Mouse (Mus musculus) liver, embryonic 16.5 days (tissue): Measurements from ENCODE around the gene Larp6. TPM values are rescaled to one million over a fixed set of nuclear protein-coding genes. Genes with fewer than 3 reads are reported as not detected.

Source experiments
- ATAC-seq: fragments of 200-750 bp; cut with Nextera tagmentation; 2 replicates; pipeline ENCODE4 v1.8.0; 2017; ENCODE audit warnings: low read depth, mild to moderate bottlenecking, moderate number of reproducible peaks, moderate library complexity
- H3K27ac ChIP-seq: fragments of 300-500 bp; sonication (generic); 2 replicates; pipeline ENCODE4 v1.5.1; 2014; ENCODE audit warnings: mild to moderate bottlenecking, low read length
- H3K27me3 ChIP-seq: fragments of 300-500 bp; sonication (generic); 2 replicates; pipeline ENCODE4 v1.6.1; 2014; ENCODE audit warnings: low read depth, low read length, mixed read lengths; ENCODE audit not compliant: control insufficient read depth, insufficient read depth
- H3K36me3 ChIP-seq: fragments of 300-500 bp; sonication (generic); 2 replicates; pipeline ENCODE4 v1.6.1; 2014; ENCODE audit warnings: mild to moderate bottlenecking; ENCODE audit not compliant: control insufficient read depth, insufficient read depth
- H3K4me1 ChIP-seq: fragments of 300-500 bp; sonication (generic); 2 replicates; pipeline ENCODE4 v1.6.1; 2014; ENCODE audit warnings: low read depth, low read length, mixed read lengths; ENCODE audit not compliant: control insufficient read depth
- H3K4me2 ChIP-seq: fragments of 300-500 bp; sonication (generic); 2 replicates; pipeline ENCODE4 v1.6.1; 2014; ENCODE audit warnings: low read depth, low read length, mixed read lengths
- H3K4me3 ChIP-seq: fragments of 300-500 bp; sonication (generic); 2 replicates; pipeline ENCODE4 v1.5.1; 2014; ENCODE audit warnings: low read depth, mild to moderate bottlenecking, low read length
- H3K9ac ChIP-seq: fragments of 300-500 bp; sonication (generic); 2 replicates; pipeline ENCODE4 v1.6.1; 2014; ENCODE audit warnings: low read depth, low read length
- H3K9me3 ChIP-seq: fragments of 300-500 bp; sonication (generic); replicated peaks from 2 replicates; pipeline ENCODE4 v1.6.1; 2016; ENCODE audit warnings: low read length; ENCODE audit not compliant: control insufficient read depth
- WGBS: fragments of 180-500 bp; shearing (Covaris S2); extraction: QIAGEN DNeasy Blood & Tissue Kit; methylation state at CpG from one replicate; pipeline ENCODE4 v1.1.7; 2014; ENCODE audit not compliant: insufficient replicate concordance; 5-methylcytosine and 5-hydroxymethylcytosine counted together
- polyA plus RNA-seq: library from polyadenylated mRNA; unstranded; fragments of >200 nt; fragmentation: Nextera tagmentation; extraction: Ambion mirVana; gene quantifications from 2 replicates; pipeline ENCODE4 v1.2.1, GENCODE M21; 2015

Gene Larp6
- 0.05 and 0.06 TPM in 2 replicates for polyA plus RNA-seq

DNA sequence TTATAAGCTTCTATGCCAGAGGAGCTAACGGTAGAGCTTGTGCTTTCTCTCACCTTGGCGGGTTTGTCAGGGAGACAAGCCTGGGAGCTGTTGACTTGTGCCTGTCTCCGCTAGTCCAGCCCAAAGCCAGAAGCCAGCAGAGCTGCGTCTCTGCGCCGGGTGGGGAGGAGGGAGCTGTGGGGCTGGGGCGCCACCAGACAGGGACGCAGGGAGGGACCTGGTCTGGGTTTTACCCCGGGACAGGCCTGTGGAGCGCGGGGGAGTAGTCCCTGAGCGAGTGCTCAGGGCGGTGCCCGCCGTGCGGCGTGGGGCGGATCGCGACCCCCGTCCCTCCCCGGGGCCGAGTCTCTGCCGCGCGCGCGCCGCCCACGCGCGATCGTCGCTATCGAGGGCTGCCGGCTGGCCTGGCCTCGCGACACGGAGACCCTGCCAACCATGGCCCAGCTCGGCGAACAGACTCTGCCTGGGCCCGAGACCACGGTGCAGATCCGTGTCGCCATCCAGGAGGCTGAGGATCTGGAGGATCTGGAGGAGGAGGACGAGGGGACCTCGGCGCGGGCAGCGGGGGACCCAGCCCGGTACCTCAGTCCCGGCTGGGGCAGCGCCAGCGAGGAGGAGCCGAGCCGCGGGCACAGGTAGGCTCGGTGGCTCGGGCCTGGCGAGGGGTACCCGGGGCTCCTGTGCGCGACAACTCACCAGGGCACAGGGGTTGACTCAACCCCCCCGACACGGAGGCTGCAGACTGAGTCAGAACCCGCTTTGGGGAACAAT is at the start of gene Larp6:
Gene Larp6, plus strand, starts transcription at position 219 of the 771 bp plus-strand sequence.
- Histone ChIP-seq H3K9ac (no peak within 1 kb of the TSS; the same call in 1 of the 2 replicates), H3K27me3 (peaks cover 14% of the 10 kb centered on the region), H3K9me3 (no peaks in the 10 kb centered on the region), H3K4me3 (peak within 1 kb of the TSS; percentile 52), H3K27ac (no peak within 1 kb of the TSS), H3K4me2 (peak within 1 kb of the TSS; percentile 58), H3K4me1 (no peaks in the 10 kb centered on the region; the same call in none of the 2 replicates), H3K36me3 (no peaks in the 10 kb centered on the region)
- ATAC-seq: no peak
- 3% methylated on average over 66 of the region's 66 CpGs for WGBS

DNA sequence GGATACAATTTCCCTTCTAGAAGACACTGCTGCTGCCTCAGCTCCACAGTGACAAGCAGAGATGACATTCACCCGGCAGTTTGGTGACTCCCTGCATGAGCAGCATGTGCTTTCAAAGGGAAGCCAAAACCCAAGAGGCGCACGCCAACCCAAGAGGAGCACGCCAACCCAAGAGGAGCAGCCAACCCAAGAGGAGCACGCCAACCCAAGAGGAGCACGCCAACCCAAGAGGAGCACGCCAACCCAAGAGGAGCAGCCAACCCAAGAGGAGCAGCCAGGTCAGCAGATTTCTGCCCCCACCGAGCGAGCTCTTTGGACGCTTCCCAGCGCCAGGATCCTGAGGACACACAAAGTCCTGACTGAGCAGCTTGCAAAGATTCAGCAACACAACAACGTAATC is 48.4 kb upstream of the Larp6 start:
- Histone ChIP-seq H3K9me3 (no peaks in the 10 kb centered on the region), H3K27me3 (no peaks in the 10 kb centered on the region), H3K4me1 (no peaks in the 10 kb centered on the region), H3K4me3 (no peak overlapping the region), H3K4me2 (no peak overlapping the region), H3K27ac (no peak overlapping the region), H3K9ac (no peak overlapping the region), H3K36me3 (no peaks in the 10 kb centered on the region)
- WGBS: 76% methylated on average over 12 of the region's 12 CpGs
- ATAC-seq: no peak

DNA sequence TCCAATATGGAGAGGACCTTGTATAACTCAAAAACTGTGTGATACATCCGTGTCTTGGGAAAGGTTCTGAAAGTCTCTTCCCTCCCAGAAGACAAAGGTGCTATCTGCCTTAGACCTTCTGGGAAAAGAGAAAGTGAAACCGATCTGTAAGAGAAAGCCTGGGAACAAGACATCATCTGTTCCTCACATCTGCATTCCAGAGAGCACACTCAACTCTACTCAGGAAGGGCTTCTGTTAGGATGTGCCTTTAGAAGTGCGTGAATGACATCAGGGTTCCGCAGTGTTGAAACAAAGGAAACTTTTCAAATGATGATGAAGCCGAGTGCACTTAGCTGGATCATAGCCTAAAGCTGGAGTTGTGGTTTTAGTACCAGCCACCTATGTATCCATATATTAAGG is 47.9 kb upstream of the Larp6 start:
- Histone ChIP-seq H3K36me3 (no peaks in the 10 kb centered on the region), H3K9me3 (no peaks in the 10 kb centered on the region), H3K4me2 (no peak overlapping the region), H3K4me3 (no peak overlapping the region), H3K4me1 (no peaks in the 10 kb centered on the region), H3K9ac (no peak overlapping the region), H3K27me3 (no peaks in the 10 kb centered on the region), H3K27ac (no peak overlapping the region)
- no peak for ATAC-seq
- 79% methylated on average over 5 of the region's 5 CpGs for WGBS

DNA sequence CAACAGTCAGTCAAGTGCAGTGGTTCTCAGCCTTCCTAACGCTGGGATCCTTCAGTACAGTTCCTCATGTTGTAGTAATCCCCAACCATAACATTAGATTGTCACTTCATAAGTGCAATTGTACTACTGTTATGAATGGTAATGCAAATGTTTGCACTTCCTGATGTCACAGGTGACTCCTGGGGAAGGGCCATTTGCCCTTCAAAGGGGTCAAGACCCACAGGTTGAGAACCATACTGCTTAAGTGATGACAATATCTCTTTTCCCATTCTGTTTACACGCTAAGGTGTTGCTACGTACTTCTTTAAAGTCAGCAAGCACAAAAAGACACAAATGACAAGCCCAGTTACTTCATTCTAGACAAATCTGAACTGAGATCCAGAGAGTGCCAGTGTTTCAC is 47.3 kb upstream of the Larp6 start:
- Histone ChIP-seq H3K4me3 (no peak overlapping the region), H3K9ac (no peak overlapping the region), H3K4me2 (no peak overlapping the region), H3K27me3 (no peaks in the 10 kb centered on the region), H3K4me1 (no peaks in the 10 kb centered on the region), H3K27ac (no peak overlapping the region), H3K36me3 (no peaks in the 10 kb centered on the region), H3K9me3 (no peaks in the 10 kb centered on the region)
- no peak for ATAC-seq
- WGBS: 62% methylated on average over 3 of the region's 3 CpGs

DNA sequence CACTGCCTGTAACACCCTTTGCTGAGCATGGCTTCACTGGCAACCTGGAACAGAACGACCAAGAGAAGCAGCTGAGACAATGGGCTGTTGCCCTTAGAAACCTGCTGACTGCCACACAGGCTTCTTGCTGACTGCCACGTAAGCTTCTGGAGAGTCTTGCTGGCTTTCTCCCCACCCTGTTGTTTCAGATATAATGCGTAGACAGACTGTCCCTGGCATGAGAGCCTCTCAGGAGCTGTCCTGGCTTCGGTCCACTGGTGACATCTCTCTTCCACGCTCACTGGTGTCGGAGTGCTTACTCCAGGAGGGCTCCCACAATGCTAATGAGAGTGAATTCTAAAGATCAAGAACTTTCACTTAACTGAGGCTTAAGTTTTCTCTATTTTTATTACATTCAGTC is 43.9 kb upstream of the Larp6 start:
- Histone ChIP-seq H3K4me3 (no peak overlapping the region), H3K9me3 (no peaks in the 10 kb centered on the region), H3K9ac (no peak overlapping the region), H3K4me1 (no peaks in the 10 kb centered on the region), H3K36me3 (no peaks in the 10 kb centered on the region), H3K4me2 (no peak overlapping the region), H3K27me3 (no peaks in the 10 kb centered on the region), H3K27ac (no peak overlapping the region)
- ATAC-seq: no peak
- 67% methylated on average over 6 of the region's 6 CpGs for WGBS

DNA sequence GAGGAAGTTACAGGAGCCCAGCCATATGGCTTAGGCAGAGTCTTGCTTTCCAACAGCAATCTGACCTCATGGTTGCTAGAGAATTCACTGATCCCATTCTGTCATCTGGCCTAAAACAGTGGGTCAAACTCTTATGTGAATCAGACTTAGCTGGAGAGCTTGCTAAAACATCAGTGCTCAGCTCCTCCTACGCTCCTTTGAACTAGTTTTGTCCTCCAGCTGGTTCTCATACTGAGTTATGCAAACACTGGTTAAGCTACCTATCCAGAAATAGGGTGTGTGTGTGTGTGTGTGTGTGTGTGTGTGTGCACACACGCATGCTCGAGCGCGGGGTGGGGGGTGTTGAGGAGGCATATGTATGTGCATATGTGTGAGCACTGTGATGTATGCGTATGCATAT is 40.2 kb upstream of the Larp6 start:
- H3K27me3 ChIP-seq: no peaks in the 10 kb centered on the region
- no peak for ATAC-seq
- no peak overlapping the region for H3K27ac ChIP-seq
- H3K36me3 ChIP-seq: no peaks in the 10 kb centered on the region
- no peaks in the 10 kb centered on the region for H3K9me3 ChIP-seq
- no peak overlapping the region for H3K4me3 ChIP-seq
- no peaks in the 10 kb centered on the region for H3K4me1 ChIP-seq
- no peak overlapping the region for H3K9ac ChIP-seq
- no peak overlapping the region for H3K4me2 ChIP-seq
- 77% methylated on average over 6 of the region's 6 CpGs for WGBS

DNA sequence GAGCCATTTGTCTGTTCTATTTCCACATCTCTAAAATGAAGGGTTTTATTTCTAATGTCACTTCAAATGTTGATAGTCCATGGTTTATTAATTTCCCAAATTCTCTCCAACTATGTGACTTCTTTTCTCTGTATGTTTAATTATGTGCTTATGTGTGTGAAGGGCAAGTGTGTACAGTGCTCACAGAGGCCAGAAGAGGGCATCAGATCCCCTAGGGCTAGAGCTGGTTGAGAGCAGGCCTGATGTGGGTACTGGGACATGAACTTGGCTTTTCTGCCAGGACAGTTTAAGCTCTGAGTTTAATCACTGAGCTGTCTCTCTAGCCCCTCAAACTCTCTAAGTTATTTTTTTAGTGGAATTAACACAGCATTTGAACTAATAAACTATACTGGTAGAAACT is 38.0 kb upstream of the Larp6 start:
- no peak overlapping the region for H3K4me2 ChIP-seq
- H3K4me3 ChIP-seq: no peak overlapping the region
- no peaks in the 10 kb centered on the region for H3K4me1 ChIP-seq
- no peak overlapping the region for H3K9ac ChIP-seq
- ATAC-seq: no peak
- no peak overlapping the region for H3K27ac ChIP-seq
- H3K27me3 ChIP-seq: no peaks in the 10 kb centered on the region
- no peaks in the 10 kb centered on the region for H3K36me3 ChIP-seq
- no peaks in the 10 kb centered on the region for H3K9me3 ChIP-seq

DNA sequence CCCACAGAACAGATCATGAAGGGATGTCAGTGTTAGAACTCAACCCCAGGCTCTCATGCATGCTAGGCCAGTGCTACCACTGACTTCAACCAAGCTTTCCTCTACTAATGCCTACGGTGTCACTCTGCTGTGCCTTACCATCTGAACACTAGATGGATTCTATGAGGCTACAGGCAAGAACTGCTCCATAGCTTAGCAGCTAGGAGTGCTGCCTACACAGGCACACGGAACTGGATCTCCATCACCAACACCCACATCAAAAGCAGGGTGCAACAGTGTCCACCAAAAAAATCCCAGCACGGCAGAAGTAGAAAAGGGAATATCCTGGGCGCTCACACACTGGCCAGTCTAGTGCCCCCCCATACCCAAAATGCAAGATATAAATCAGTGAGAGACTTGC is 36.4 kb upstream of the Larp6 start:
- no peak for ATAC-seq
- WGBS: 61% methylated on average over 4 of the region's 4 CpGs
- H3K27ac ChIP-seq: no peak overlapping the region
- no peaks in the 10 kb centered on the region for H3K4me1 ChIP-seq
- H3K27me3 ChIP-seq: no peaks in the 10 kb centered on the region
- H3K36me3 ChIP-seq: no peaks in the 10 kb centered on the region
- H3K9ac ChIP-seq: no peak overlapping the region
- no peak overlapping the region for H3K4me2 ChIP-seq
- H3K9me3 ChIP-seq: no peaks in the 10 kb centered on the region
- H3K4me3 ChIP-seq: no peak overlapping the region

DNA sequence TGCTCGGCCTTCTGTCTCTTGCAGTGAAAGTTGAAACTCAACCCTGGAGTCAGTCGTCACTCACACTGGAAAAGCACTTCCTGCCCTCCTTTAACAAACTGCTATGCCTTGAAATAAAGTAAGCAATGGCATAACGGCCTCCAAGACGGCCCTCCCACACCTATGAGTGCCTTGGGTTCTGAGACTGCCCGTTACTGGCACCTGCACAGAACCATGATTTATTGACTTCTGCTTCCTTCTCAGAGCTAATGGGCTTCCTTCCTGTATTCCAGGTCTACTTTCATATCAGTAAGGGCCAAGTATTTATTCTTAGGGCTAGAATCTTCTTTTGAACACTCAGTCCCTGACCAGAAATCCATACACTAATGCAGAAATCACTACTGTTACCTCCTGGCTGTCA is 33.9 kb upstream of the Larp6 start:
- Histone ChIP-seq H3K4me3 (no peak overlapping the region), H3K9me3 (no peaks in the 10 kb centered on the region), H3K27ac (no peak overlapping the region), H3K4me1 (no peaks in the 10 kb centered on the region), H3K27me3 (no peaks in the 10 kb centered on the region), H3K4me2 (no peak overlapping the region), H3K9ac (no peak overlapping the region), H3K36me3 (no peaks in the 10 kb centered on the region)
- WGBS: 28% methylated on average over 5 of the region's 5 CpGs
- ATAC-seq: no peak
